Mouse (Mus musculus) neural tube, embryonic 13.5 days (tissue): ENCODE measurements at regions not wholly inside any gene's neighbourhood (a gene's known extent, or its start where the extent isn't known, plus 50 kb on each side); places are given as distances from the start of the nearest gene placed in this dataset.

ENCODE experiments used
- ATAC-seq: fragments of 200-750 bp; cut with Nextera tagmentation; 2 replicates; pipeline ENCODE4 v1.8.0; 2017; ENCODE audit warnings: low read depth, mild to moderate bottlenecking, moderate TSS enrichment, moderate library complexity
- H3K27ac ChIP-seq: fragments of 300-500 bp; sonication (generic); replicated peaks from 2 replicates; pipeline ENCODE4 v1.5.1; 2015; ENCODE audit warnings: moderate library complexity, mild to moderate bottlenecking, inconsistent platforms
- H3K27me3 ChIP-seq: fragments of 300-500 bp; sonication (generic); 2 replicates; pipeline ENCODE4 v1.6.1; 2015; ENCODE audit warnings: mild to moderate bottlenecking, inconsistent platforms
- H3K36me3 ChIP-seq: fragments of 300-500 bp; sonication (generic); 2 replicates; pipeline ENCODE4 v1.6.1; 2015; ENCODE audit warnings: mild to moderate bottlenecking, inconsistent platforms
- H3K4me1 ChIP-seq: fragments of 300-500 bp; sonication (generic); replicated peaks from 2 replicates; pipeline ENCODE4 v1.6.1; 2015; ENCODE audit warnings: inconsistent platforms
- H3K4me2 ChIP-seq: fragments of 300-500 bp; sonication (generic); 2 replicates; pipeline ENCODE4 v1.6.1; 2015; ENCODE audit warnings: inconsistent platforms, mild to moderate bottlenecking, moderate library complexity
- H3K4me3 ChIP-seq: fragments of 300-500 bp; sonication (generic); 2 replicates; pipeline ENCODE4 v1.5.1; 2015; ENCODE audit warnings: mild to moderate bottlenecking, inconsistent platforms
- H3K9ac ChIP-seq: fragments of 300-500 bp; sonication (generic); 2 replicates; pipeline ENCODE4 v1.6.1; 2015; ENCODE audit warnings: moderate library complexity, mild to moderate bottlenecking, inconsistent platforms
- H3K9me3 ChIP-seq: fragments of 300-500 bp; sonication (generic); 2 replicates; pipeline ENCODE4 v1.6.1; 2016; ENCODE audit warnings: inconsistent platforms
- WGBS: fragments of 180-500 bp; shearing (Covaris S2); methylation state at CpG from one replicate; pipeline ENCODE4 v1.1.7; 2015; 5-methylcytosine and 5-hydroxymethylcytosine counted together

- Histone ChIP-seq H3K27ac (no peak overlapping the region), H3K4me2 (no peak overlapping the region), H3K9me3 (peaks cover 16% of the 10 kb centered on the region; the same call in 1 of the 2 replicates), H3K36me3 (no peaks in the 10 kb centered on the region), H3K27me3 (no peaks in the 10 kb centered on the region), H3K9ac (no peak overlapping the region), H3K4me3 (no peak overlapping the region), H3K4me1 (no peaks in the 10 kb centered on the region)
- ATAC-seq: no peak
- 84% methylated on average over 1 of the region's 1 CpGs for WGBS
Measured at GRCm38 (mm10) chr6:12215178-12215553, 307.6 kb downstream of the Phf14 start.

- Histone ChIP-seq H3K4me2 (no peak overlapping the region), H3K27me3 (no peaks in the 10 kb centered on the region), H3K36me3 (no peaks in the 10 kb centered on the region), H3K9me3 (no peaks in the 10 kb centered on the region), H3K4me1 (no peaks in the 10 kb centered on the region), H3K27ac (no peak overlapping the region), H3K9ac (no peak overlapping the region), H3K4me3 (no peak overlapping the region)
- WGBS: 15% methylated on average over 1 of the region's 1 CpGs
- ATAC-seq: no peak
Measured at GRCm38 (mm10) chr6:12244151-12244550, 336.5 kb downstream of the Phf14 start.

DNA sequence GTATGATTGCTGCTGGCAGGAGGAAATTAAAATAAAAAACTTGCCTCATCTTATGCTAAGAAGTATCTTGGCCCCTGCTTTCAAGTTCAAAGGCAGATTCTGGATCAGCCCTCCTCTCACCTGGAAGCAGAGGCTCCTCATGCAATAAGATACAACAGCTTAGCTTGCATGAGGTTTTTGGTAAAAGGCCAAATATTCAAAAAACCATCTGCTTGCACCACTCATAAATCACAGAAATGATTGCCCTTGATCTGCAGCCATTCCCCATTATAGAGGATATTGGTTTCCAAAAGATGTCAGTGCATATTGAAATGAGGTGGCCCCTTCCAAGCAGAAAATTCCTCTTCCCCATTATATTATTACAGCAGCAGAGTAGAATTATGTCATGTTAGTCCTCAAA is 340.4 kb downstream of the Phf14 start:
- no peak overlapping the region for H3K4me2 ChIP-seq
- H3K9ac ChIP-seq: no peak overlapping the region
- no peak overlapping the region for H3K4me3 ChIP-seq
- no peaks in the 10 kb centered on the region for H3K4me1 ChIP-seq
- ATAC-seq: no peak
- H3K27me3 ChIP-seq: no peaks in the 10 kb centered on the region
- no peaks in the 10 kb centered on the region for H3K36me3 ChIP-seq
- no peaks in the 10 kb centered on the region for H3K9me3 ChIP-seq
- no peak overlapping the region for H3K27ac ChIP-seq

DNA sequence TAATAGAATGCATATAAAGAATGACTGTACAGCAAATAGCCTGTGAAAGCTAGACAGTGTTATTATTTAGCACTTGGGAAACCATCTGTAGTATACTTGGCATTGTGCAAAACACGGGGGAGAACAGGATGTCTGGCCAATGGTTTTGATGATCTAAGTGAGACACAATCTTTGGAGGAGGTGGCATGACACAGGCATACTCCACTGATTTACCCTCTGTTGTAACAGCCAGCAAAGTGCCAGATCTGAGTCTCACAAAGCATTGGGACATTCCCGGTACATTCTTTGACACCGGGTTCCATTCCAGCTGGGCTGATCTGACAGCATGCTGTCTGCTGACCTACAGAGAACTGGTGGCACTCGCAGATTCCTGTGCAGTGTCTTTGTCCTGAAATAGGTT is 341.0 kb downstream of the Phf14 start:
- WGBS: 80% methylated on average over 4 of the region's 4 CpGs
- no peak for ATAC-seq

GRCm38 (mm10) chr6:12254507-12254906 is 346.9 kb downstream of the Phf14 start:
- 92% methylated on average over 3 of the region's 3 CpGs for WGBS
- H3K4me3 ChIP-seq: no peak overlapping the region
- H3K36me3 ChIP-seq: no peaks in the 10 kb centered on the region
- H3K9ac ChIP-seq: no peak overlapping the region
- H3K4me2 ChIP-seq: no peak overlapping the region
- ATAC-seq: no peak
- peaks cover 15% of the 10 kb centered on the region for H3K4me1 ChIP-seq
- H3K27me3 ChIP-seq: no peaks in the 10 kb centered on the region
- no peaks in the 10 kb centered on the region for H3K9me3 ChIP-seq
- H3K27ac ChIP-seq: no peak overlapping the region

More for the DNA sequence above, 341.0 kb downstream of the Phf14 start:
- H3K9me3 ChIP-seq: no peaks in the 10 kb centered on the region
- no peaks in the 10 kb centered on the region for H3K36me3 ChIP-seq
- H3K9ac ChIP-seq: no peak overlapping the region
- no peaks in the 10 kb centered on the region for H3K4me1 ChIP-seq
- H3K4me2 ChIP-seq: no peak overlapping the region
- no peak overlapping the region for H3K27ac ChIP-seq
- no peak overlapping the region for H3K4me3 ChIP-seq
- H3K27me3 ChIP-seq: no peaks in the 10 kb centered on the region

GRCm38 (mm10) chr6:12255434-12255833 is 347.8 kb downstream of the Phf14 start:
- no peak overlapping the region for H3K27ac ChIP-seq
- ATAC-seq: no peak

GRCm38 (mm10) chr6:12258273-12258672 is 350.7 kb downstream of the Phf14 start:
- Histone ChIP-seq H3K9me3 (no peaks in the 10 kb centered on the region), H3K27ac (0 out of 2 replicates have a peak overlapping the region, but pooled peaks have one; percentile 78), H3K4me2 (no peak overlapping the region), H3K27me3 (no peaks in the 10 kb centered on the region), H3K36me3 (no peaks in the 10 kb centered on the region), H3K9ac (no peak overlapping the region), H3K4me3 (no peak overlapping the region), H3K4me1 (peaks cover 26% of the 10 kb centered on the region)
- no peak for ATAC-seq
- WGBS: 28% methylated on average over 3 of the region's 3 CpGs

More at GRCm38 (mm10) chr6:12255434-12255833, 347.8 kb downstream of the Phf14 start:
- H3K4me2 ChIP-seq: no peak overlapping the region
- H3K9ac ChIP-seq: no peak overlapping the region
- H3K4me1 ChIP-seq: peaks cover 23% of the 10 kb centered on the region
- H3K27me3 ChIP-seq: no peaks in the 10 kb centered on the region
- no peaks in the 10 kb centered on the region for H3K9me3 ChIP-seq
- H3K36me3 ChIP-seq: no peaks in the 10 kb centered on the region
- WGBS: 62% methylated on average over 1 of the region's 1 CpGs
- no peak overlapping the region for H3K4me3 ChIP-seq

- WGBS: 30% methylated on average over 7 of the region's 7 CpGs
- peak; percentile 36; the same call in 1 of the 2 replicates for ATAC-seq
- Histone ChIP-seq H3K4me1 (peaks cover 26% of the 10 kb centered on the region), H3K9ac (peak overlapping the region; percentile 56), H3K27ac (peak overlapping the region; percentile 78), H3K9me3 (no peaks in the 10 kb centered on the region), H3K27me3 (no peaks in the 10 kb centered on the region), H3K4me2 (peak overlapping the region; percentile 40), H3K4me3 (no peak overlapping the region), H3K36me3 (no peaks in the 10 kb centered on the region)
Measured at GRCm38 (mm10) chr6:12258940-12259481, 351.4 kb downstream of the Phf14 start.

- Histone ChIP-seq H3K9ac (peak overlapping the region; percentile 56), H3K27ac (peak overlapping the region; percentile 78), H3K27me3 (no peaks in the 10 kb centered on the region), H3K9me3 (no peaks in the 10 kb centered on the region), H3K4me3 (no peak overlapping the region), H3K4me2 (peak overlapping the region; percentile 40), H3K4me1 (peaks cover 26% of the 10 kb centered on the region), H3K36me3 (no peaks in the 10 kb centered on the region)
- WGBS: 28% methylated on average over 8 of the region's 8 CpGs
- 0 out of 2 replicates have a peak, but pooled peaks have one; percentile 13 for ATAC-seq
Measured at GRCm38 (mm10) chr6:12259629-12260028, 352.0 kb downstream of the Phf14 start.

DNA sequence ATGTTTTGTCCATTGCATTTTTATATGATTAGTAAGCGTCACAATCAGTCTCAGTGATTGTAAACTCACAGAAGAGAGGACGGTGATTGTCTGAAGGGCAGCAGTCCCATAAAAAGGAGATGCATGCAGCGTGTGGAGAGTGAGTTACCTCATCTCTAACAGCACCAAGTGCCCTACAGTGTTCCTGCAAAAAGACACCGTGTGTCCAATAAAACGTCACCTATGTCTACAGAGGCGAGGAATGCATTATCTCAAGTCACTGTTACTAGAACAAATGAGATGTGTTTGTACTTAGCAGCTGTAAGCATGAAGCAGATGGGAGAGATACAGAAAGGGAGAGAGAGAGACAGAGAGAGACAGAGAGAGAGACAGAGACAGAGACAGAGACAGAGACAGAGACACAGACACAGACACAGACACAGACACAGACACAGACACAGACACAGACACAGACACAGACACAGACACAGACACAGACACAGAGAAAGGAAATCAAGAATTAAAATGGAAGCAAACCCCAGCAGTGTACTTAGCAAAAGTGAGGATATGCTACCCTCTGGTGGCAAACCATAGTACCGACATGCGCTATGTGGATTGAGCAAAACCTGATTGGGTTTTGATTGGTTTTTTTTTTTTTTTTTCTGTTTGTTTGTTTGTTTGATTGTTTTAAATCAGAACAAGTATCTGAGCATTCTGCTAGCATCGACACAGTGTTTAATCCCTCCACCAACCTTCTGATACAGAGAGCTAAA is 352.9 kb downstream of the Phf14 start:
- Histone ChIP-seq H3K9me3 (no peaks in the 10 kb centered on the region), H3K4me1 (peaks cover 26% of the 10 kb centered on the region), H3K27me3 (no peaks in the 10 kb centered on the region), H3K9ac (0 out of 2 replicates have a peak overlapping the region, but pooled peaks have one; percentile 41), H3K27ac (peak overlapping the region; percentile 83), H3K4me3 (peak overlapping the region; percentile 1; the same call in 1 of the 2 replicates), H3K4me2 (peak overlapping the region; percentile 40), H3K36me3 (no peaks in the 10 kb centered on the region)
- 28% methylated on average over 9 of the region's 9 CpGs for WGBS
- peak; percentile 88 for ATAC-seq
